12 mouse cellular contexts compared by ENCODE assay signal in genomic region chr2:33783419-33783818, GRCm38 (mm10).
DNase-seq lines count a peak whose midpoint lies in the region; ATAC-seq and TF ChIP-seq lines count a peak whose summit lies in the region.
"Had no signal": no experiment of that assay in that cellular context is flagged by ENCODE, and none has a peak within 500 bp of the region (broad histone marks: within the 10 kb centered on the region; RNA-seq: fewer than 3 reads in every experiment).

No protein-coding gene starts in this region.

- 0 out of 2 replicates have a peak, but pooled peaks have one; percentile 12 for TF ChIP-seq CTCF in stomach, postnatal 0 days (IDR thresholded peaks at IDR 0.05; ENCODE audit: low read depth)

- no peaks in the 10 kb centered on the region for H3K27me3 ChIP-seq in heart, embryonic 11.5 days (ENCODE audit: control insufficient read depth, insufficient read depth, low read length)
- no peaks in the 10 kb centered on the region for H3K27me3 ChIP-seq in neural tube, embryonic 11.5 days (ENCODE audit: control insufficient read depth, insufficient read depth, low read length)
- no peaks in the 10 kb centered on the region for H3K27me3 ChIP-seq in neural tube, embryonic 15.5 days (replicated peaks)
- no peaks in the 10 kb centered on the region for H3K27me3 ChIP-seq in forebrain, embryonic 15.5 days
- no peaks in the 10 kb centered on the region for H3K27me3 ChIP-seq in stomach, postnatal 0 days (ENCODE audit: control insufficient read depth, insufficient read depth, low read length)
- H3K27me3 ChIP-seq: kidney, embryonic 15.5 days had no signal

- WGBS in heart, embryonic 11.5 days (ENCODE audit: insufficient replicate concordance): 69% methylated on average over 7 of the region's 7 CpGs
- WGBS in neural tube, embryonic 11.5 days: 82% methylated on average over 7 of the region's 7 CpGs
- 84% methylated on average over 7 of the region's 7 CpGs for WGBS in neural tube, embryonic 15.5 days
- WGBS in forebrain, embryonic 15.5 days: 72% methylated on average over 7 of the region's 7 CpGs
- WGBS in stomach, postnatal 0 days: 84% methylated on average over 7 of the region's 7 CpGs

- H3K9ac ChIP-seq in heart, embryonic 11.5 days (ENCODE audit: low read depth, low read length): no peak overlapping the region
- H3K9ac ChIP-seq in neural tube, embryonic 11.5 days (ENCODE audit: low read length): no peak overlapping the region
- no peak overlapping the region for H3K9ac ChIP-seq in neural tube, embryonic 15.5 days (replicated peaks)
- no peak overlapping the region for H3K9ac ChIP-seq in forebrain, embryonic 15.5 days (replicated peaks)
- no peak overlapping the region for H3K9ac ChIP-seq in stomach, postnatal 0 days (ENCODE audit: low read length)
- H3K9ac ChIP-seq: kidney, embryonic 15.5 days had no signal

- peak; percentile 15 for DNase-seq in heart, adult 8-10 months (ENCODE audit: low spot score)
- DNase-seq in neural tube, embryonic 11.5 days (ENCODE audit: low spot score): no peak
- DNase-seq in stomach, postnatal 0 days (ENCODE audit: low spot score): no peak
- no peak for DNase-seq in B cell, adult 2 months
- no peak for DNase-seq in adrenal gland, postnatal 36 days
- DNase-seq: right cerebral cortex, postnatal 4 days; thymus, postnatal 4 days had no signal

- TF ChIP-seq EP300 in stomach, postnatal 0 days (optimal IDR thresholded peaks at IDR 0.05): no peak

- H3K27ac ChIP-seq in heart, embryonic 11.5 days (ENCODE audit: low read depth, low read length): no peak overlapping the region
- peak overlapping the region; percentile 27; the same call in 1 of the 2 replicates for H3K27ac ChIP-seq in neural tube, embryonic 11.5 days (ENCODE audit: low read depth, low read length)
- no peak overlapping the region for H3K27ac ChIP-seq in neural tube, embryonic 15.5 days (replicated peaks)
- peak overlapping the region; percentile 56 for H3K27ac ChIP-seq in forebrain, embryonic 15.5 days (replicated peaks)
- H3K27ac ChIP-seq in stomach, postnatal 0 days (replicated peaks): no peak overlapping the region
- H3K27ac ChIP-seq: kidney, embryonic 15.5 days; macrophage had no signal

- no peak overlapping the region for H3K4me3 ChIP-seq in heart, embryonic 11.5 days (ENCODE audit: low read depth, low read length)
- H3K4me3 ChIP-seq in neural tube, embryonic 11.5 days (ENCODE audit: low read depth, low read length): no peak overlapping the region
- H3K4me3 ChIP-seq in neural tube, embryonic 15.5 days (replicated peaks): no peak overlapping the region
- H3K4me3 ChIP-seq in forebrain, embryonic 15.5 days: no peak overlapping the region
- H3K4me3 ChIP-seq in stomach, postnatal 0 days (ENCODE audit: low read depth, low read length): no peak overlapping the region
- H3K4me3 ChIP-seq: kidney, embryonic 15.5 days had no signal

- H3K4me1 ChIP-seq in heart, embryonic 11.5 days (ENCODE audit: control insufficient read depth, insufficient read depth, low read length): peaks cover 4% of the 10 kb centered on the region; the same call in 1 of the 2 replicates
- peaks cover 30% of the 10 kb centered on the region for H3K4me1 ChIP-seq in neural tube, embryonic 11.5 days (ENCODE audit: control insufficient read depth, insufficient read depth, low read length)
- peaks cover 33% of the 10 kb centered on the region for H3K4me1 ChIP-seq in neural tube, embryonic 15.5 days
- H3K4me1 ChIP-seq in forebrain, embryonic 15.5 days: peaks cover 65% of the 10 kb centered on the region
- no peaks in the 10 kb centered on the region for H3K4me1 ChIP-seq in stomach, postnatal 0 days (replicated peaks; ENCODE audit: control insufficient read depth, insufficient read depth)

- ATAC-seq in heart, embryonic 11.5 days (replicated peaks; ENCODE audit: insufficient number of reproducible peaks, low FRiP score, low TSS enrichment): no peak
- ATAC-seq in neural tube, embryonic 11.5 days (ENCODE audit: insufficient read depth, low FRiP score, low TSS enrichment): no peak
- ATAC-seq in neural tube, embryonic 15.5 days (ENCODE audit: low FRiP score): no peak
- no peak for ATAC-seq in forebrain, embryonic 15.5 days (replicated peaks)
- no peak for ATAC-seq in stomach, postnatal 0 days (ENCODE audit: low FRiP score, low TSS enrichment)

- peaks cover 12% of the 10 kb centered on the region for H3K36me3 ChIP-seq in heart, embryonic 11.5 days (ENCODE audit: control insufficient read depth, insufficient read depth, low read length)
- H3K36me3 ChIP-seq in neural tube, embryonic 11.5 days (ENCODE audit: control insufficient read depth, insufficient read depth, low read length): peaks cover 8% of the 10 kb centered on the region
- no peaks in the 10 kb centered on the region for H3K36me3 ChIP-seq in neural tube, embryonic 15.5 days
- no peaks in the 10 kb centered on the region for H3K36me3 ChIP-seq in forebrain, embryonic 15.5 days
- H3K36me3 ChIP-seq in stomach, postnatal 0 days (ENCODE audit: control insufficient read depth, insufficient read depth, low read length): no peaks in the 10 kb centered on the region; the same call in 1 of the 2 replicates

- H3K4me2 ChIP-seq in heart, embryonic 11.5 days: no peak overlapping the region
- H3K4me2 ChIP-seq in neural tube, embryonic 11.5 days (ENCODE audit: low read depth): no peak overlapping the region
- no peak overlapping the region for H3K4me2 ChIP-seq in neural tube, embryonic 15.5 days
- H3K4me2 ChIP-seq in forebrain, embryonic 15.5 days (replicated peaks): no peak overlapping the region
- no peak overlapping the region for H3K4me2 ChIP-seq in stomach, postnatal 0 days (replicated peaks; ENCODE audit: low read depth)
- H3K4me2 ChIP-seq: kidney, embryonic 15.5 days had no signal

- H3K9me3 ChIP-seq in heart, embryonic 11.5 days (replicated peaks; ENCODE audit: control insufficient read depth, low read length): peaks cover 18% of the 10 kb centered on the region
- H3K9me3 ChIP-seq in neural tube, embryonic 11.5 days (ENCODE audit: control insufficient read depth, low read length): peaks cover 9% of the 10 kb centered on the region
- no peaks in the 10 kb centered on the region for H3K9me3 ChIP-seq in neural tube, embryonic 15.5 days (replicated peaks)
- no peaks in the 10 kb centered on the region for H3K9me3 ChIP-seq in forebrain, embryonic 15.5 days
- peaks cover 5% of the 10 kb centered on the region for H3K9me3 ChIP-seq in stomach, postnatal 0 days (ENCODE audit: control insufficient read depth, low read length)

Comparison
In these comparisons a context has a peak if more than half of its experiments do, and no peak if none do; other contexts are left out.
1. H3K27ac ChIP-seq: peak in neural tube, embryonic 11.5 days (single experiment) and forebrain, embryonic 15.5 days (single experiment); none in heart, embryonic 11.5 days (single experiment), neural tube, embryonic 15.5 days (single experiment) and stomach, postnatal 0 days (single experiment).